Mouse (Mus musculus) megakaryocyte, embryonic 14.5 days (primary cell): ENCODE results near the gene Olfr1412.

Experiments
- FLI1 ChIP-seq: IDR thresholded peaks from 2 replicates; pipeline ENCODE4 v1.6.1; 2012; ENCODE audit warnings: low read length, inconsistent platforms, mixed read lengths
- GATA1 ChIP-seq: IDR thresholded peaks from 3 replicates; pipeline ENCODE4 v1.6.1; 2012; ENCODE audit warnings: mixed read lengths, low read length, inconsistent platforms, borderline replicate concordance

DNA sequence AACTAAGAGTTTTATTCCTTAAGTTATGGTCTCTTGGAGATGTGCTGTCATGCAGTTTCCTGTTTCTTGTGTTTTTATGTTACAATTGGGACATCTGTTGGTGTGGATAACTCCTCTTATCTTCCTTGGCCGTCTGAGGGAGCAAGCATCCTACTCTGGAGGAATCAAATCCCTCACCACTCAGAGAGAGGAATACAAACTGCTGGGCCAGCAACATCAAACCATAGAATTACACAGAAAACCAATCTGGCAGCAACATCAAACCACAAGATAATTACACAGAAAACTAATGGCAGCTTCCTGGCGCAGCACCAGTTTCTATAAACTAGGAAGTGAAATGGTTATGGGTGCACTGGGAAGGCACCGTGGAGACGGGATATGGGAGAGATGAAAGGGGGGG lies 42.6 kb downstream of the Olfr1412 start:
- TF ChIP-seq FLI1: no peak
- TF ChIP-seq GATA1: no peak
